Mouse (Mus musculus) frontal cortex, adult (tissue): ENCODE results near the gene Frs2.

Experiments
- ATAC-seq: cut with Nextera tagmentation; 2 replicates; pipeline ENCODE4 v1.9.2; 2017; ENCODE audit warnings: mild to moderate bottlenecking, moderate library complexity, mixed read lengths; ENCODE audit not compliant: low TSS enrichment

Gene Frs2

GRCm38 (mm10) chr10:117148361-117149003 is at the start of gene Frs2:
Gene Frs2, minus strand, starts transcription at chr10:117148534.
- peak; percentile 95 for ATAC-seq

GRCm38 (mm10) chr10:117196696-117197095 is 48.4 kb upstream of the Frs2 start:
- no peak for ATAC-seq

- ATAC-seq = no peak
Observed at GRCm38 (mm10) chr10:117195748-117196147, 47.4 kb upstream of the Frs2 start.

- no peak for ATAC-seq
Observed at GRCm38 (mm10) chr10:117195005-117195404, 46.7 kb upstream of the Frs2 start.

- ATAC-seq = no peak
Observed at GRCm38 (mm10) chr10:117193364-117193763, 45.0 kb upstream of the Frs2 start.

GRCm38 (mm10) chr10:117185399-117186089 is 37.2 kb upstream of the Frs2 start:
- no peak for ATAC-seq

GRCm38 (mm10) chr10:117181098-117181497 is 32.8 kb upstream of the Frs2 start:
- no peak; the same call in 1 of the 2 replicates for ATAC-seq

GRCm38 (mm10) chr10:117174645-117175044 is 26.3 kb upstream of the Frs2 start:
- ATAC-seq = no peak

GRCm38 (mm10) chr10:117173566-117174438 is 25.5 kb upstream of the Frs2 start:
- no peak for ATAC-seq

GRCm38 (mm10) chr10:117173111-117173510 is 24.8 kb upstream of the Frs2 start:
- ATAC-seq = no peak

GRCm38 (mm10) chr10:117172069-117172468 is 23.7 kb upstream of the Frs2 start:
- no peak for ATAC-seq

GRCm38 (mm10) chr10:117166785-117167425 is 18.6 kb upstream of the Frs2 start:
- ATAC-seq = no peak

- ATAC-seq = peak; percentile 72
Observed at GRCm38 (mm10) chr10:117162662-117163061, 14.3 kb upstream of the Frs2 start.

- ATAC-seq = no peak
Observed at GRCm38 (mm10) chr10:117160099-117160498, 11.8 kb upstream of the Frs2 start.

- no peak for ATAC-seq
Observed at GRCm38 (mm10) chr10:117152247-117152646, 3.9 kb upstream of the Frs2 start.

GRCm38 (mm10) chr10:117151676-117152075 is 3.3 kb upstream of the Frs2 start:
- ATAC-seq = no peak

GRCm38 (mm10) chr10:117151241-117151640 is 2.9 kb upstream of the Frs2 start:
- no peak for ATAC-seq

- no peak for ATAC-seq
Observed at GRCm38 (mm10) chr10:117150764-117151163, 2.4 kb upstream of the Frs2 start.

- 0 out of 2 replicates have a peak, but pooled peaks have one; percentile 4 for ATAC-seq
Observed at GRCm38 (mm10) chr10:117149942-117150617, 1.7 kb upstream of the Frs2 start.

GRCm38 (mm10) chr10:117149241-117149640 is 907 bp upstream of the Frs2 start:
- ATAC-seq = no peak
